Mouse (Mus musculus) forebrain, embryonic 14.5 days (tissue): ENCODE data around the gene Pigs. TPM values are rescaled to one million over a fixed set of nuclear protein-coding genes. Genes with fewer than 3 reads are reported as not detected.

Source experiments
- ATAC-seq: fragments of 200-750 bp; cut with Nextera tagmentation; 2 replicates; pipeline ENCODE4 v1.8.0; 2017; ENCODE audit warnings: mild to moderate bottlenecking, moderate library complexity
- DNase-seq: peaks from one replicate; pipeline ENCODE4 v3.0.0-alpha.2; 2015; ENCODE audit warnings: low spot score
- H3K27ac ChIP-seq: fragments of 300-500 bp; sonication (generic); 2 replicates; pipeline ENCODE4 v1.5.1; 2014; ENCODE audit warnings: low read depth, mild to moderate bottlenecking, control low read depth, low read length, moderate library complexity
- H3K27me3 ChIP-seq: fragments of 300-500 bp; sonication (generic); replicated peaks from 2 replicates; pipeline ENCODE4 v1.6.1; 2014; ENCODE audit warnings: low read length, control low read depth, mixed read lengths; ENCODE audit not compliant: control insufficient read depth, insufficient read depth
- H3K36me3 ChIP-seq: fragments of 300-500 bp; sonication (generic); 2 replicates; pipeline ENCODE4 v1.6.1; 2014; ENCODE audit warnings: low read length, control low read depth; ENCODE audit not compliant: control insufficient read depth, insufficient read depth
- H3K4me1 ChIP-seq: fragments of 300-500 bp; sonication (generic); 2 replicates; pipeline ENCODE4 v1.6.1; 2014; ENCODE audit warnings: antibody characterized with exemption, low read length, control low read depth; ENCODE audit not compliant: control insufficient read depth, insufficient read depth
- H3K4me2 ChIP-seq: fragments of 300-500 bp; sonication (generic); 2 replicates; pipeline ENCODE4 v1.6.1; 2014; ENCODE audit warnings: mild to moderate bottlenecking, control low read depth, low read length
- H3K4me3 ChIP-seq: fragments of 300-500 bp; sonication (generic); 2 replicates; pipeline ENCODE4 v1.5.1; 2014; ENCODE audit warnings: low read depth, low read length, control low read depth
- H3K9ac ChIP-seq: fragments of 300-500 bp; sonication (generic); 2 replicates; pipeline ENCODE4 v1.6.1; 2014; ENCODE audit warnings: mild to moderate bottlenecking, low read length, control low read depth, moderate library complexity
- H3K9me3 ChIP-seq: fragments of 300-500 bp; sonication (generic); replicated peaks from 2 replicates; pipeline ENCODE4 v1.6.1; 2016; ENCODE audit warnings: low read length, control low read depth, mixed read lengths; ENCODE audit not compliant: control insufficient read depth
- WGBS: fragments of 180-500 bp; shearing (Covaris S2); extraction: QIAGEN DNeasy Blood & Tissue Kit; methylation state at CpG from one replicate; pipeline ENCODE4 v1.1.7; 2014; 5-methylcytosine and 5-hydroxymethylcytosine counted together
- polyA plus RNA-seq: library from polyadenylated mRNA; unstranded; fragments of >200 nt; fragmentation: Nextera tagmentation; extraction: Ambion mirVana; gene quantifications from 2 replicates; pipeline ENCODE4 v1.2.1, GENCODE M21; 2014

Gene Pigs
- polyA plus RNA-seq, 1 experiment from 2014 or later: 46.8 TPM

DNA sequence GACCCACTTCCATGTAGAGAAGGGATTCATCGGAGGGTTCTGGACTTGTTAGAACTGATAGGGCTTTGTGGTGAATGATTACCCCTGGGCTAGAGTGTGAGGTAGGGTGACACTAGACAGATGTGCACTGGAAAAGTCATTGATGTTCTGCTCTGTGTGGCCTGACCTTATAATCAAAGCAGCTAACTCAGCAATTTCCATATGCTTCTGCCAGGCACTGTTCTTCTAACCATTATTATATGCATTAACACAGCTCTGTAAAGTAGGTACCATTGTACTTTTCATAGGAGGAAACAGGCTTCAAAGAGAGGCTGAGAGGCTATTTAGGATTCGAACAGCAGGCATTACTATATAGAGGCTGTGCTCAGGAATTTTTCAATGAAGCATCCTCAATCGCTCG, 1.0 kb upstream of the Pigs start:
- no peak overlapping the region for H3K4me3 ChIP-seq
- no peak overlapping the region for H3K4me2 ChIP-seq
- DNase-seq (no peak), ATAC-seq (no peak)
- H3K4me1 ChIP-seq: peaks cover 13% of the 10 kb centered on the region
- H3K9me3 ChIP-seq: no peaks in the 10 kb centered on the region
- H3K9ac ChIP-seq: no peak overlapping the region
- no peaks in the 10 kb centered on the region for H3K27me3 ChIP-seq
- peaks cover 4% of the 10 kb centered on the region for H3K36me3 ChIP-seq
- 94% methylated on average over 4 of the region's 4 CpGs for WGBS
- H3K27ac ChIP-seq: no peak overlapping the region

DNA sequence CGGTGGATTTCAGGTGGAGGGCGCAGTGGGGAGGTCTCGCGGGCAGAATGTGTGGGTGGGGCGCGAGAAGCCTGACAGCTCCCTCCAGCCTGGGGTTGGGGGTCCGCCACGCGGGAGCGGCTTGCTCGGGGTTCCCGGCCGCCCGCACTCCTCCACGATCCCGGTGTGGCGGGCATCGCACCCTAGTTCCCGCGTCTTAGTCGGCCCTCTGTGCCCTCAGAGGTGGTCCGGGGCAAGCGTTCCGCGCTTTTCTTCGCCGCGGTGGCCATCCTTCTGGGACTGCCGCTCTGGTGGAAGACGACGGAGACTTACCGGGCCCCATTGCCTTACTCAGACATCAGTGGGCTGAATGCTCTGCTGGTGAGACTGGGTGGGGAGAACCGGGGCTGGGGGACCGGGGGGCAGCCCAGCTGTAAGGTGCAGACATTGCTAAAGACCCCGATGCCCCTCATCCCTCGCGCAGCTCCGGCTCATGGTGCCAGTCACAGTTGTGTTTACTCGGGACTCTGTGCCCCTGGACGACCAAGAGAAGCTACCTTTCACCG, 369 bp downstream of the Pigs start:
- Histone ChIP-seq H3K9ac (peak overlapping the region; percentile 87), H3K4me1 (peaks cover 5% of the 10 kb centered on the region), H3K36me3 (peaks cover 18% of the 10 kb centered on the region), H3K27me3 (no peaks in the 10 kb centered on the region), H3K9me3 (no peaks in the 10 kb centered on the region), H3K4me3 (peak overlapping the region; percentile 88), H3K27ac (peak overlapping the region; percentile 23; the same call in 1 of the 2 replicates), H3K4me2 (peak overlapping the region; percentile 87)
- DNase-seq: no peak
- WGBS: 1% methylated on average over 38 of the region's 41 CpGs
- peak; percentile 78 for ATAC-seq

DNA sequence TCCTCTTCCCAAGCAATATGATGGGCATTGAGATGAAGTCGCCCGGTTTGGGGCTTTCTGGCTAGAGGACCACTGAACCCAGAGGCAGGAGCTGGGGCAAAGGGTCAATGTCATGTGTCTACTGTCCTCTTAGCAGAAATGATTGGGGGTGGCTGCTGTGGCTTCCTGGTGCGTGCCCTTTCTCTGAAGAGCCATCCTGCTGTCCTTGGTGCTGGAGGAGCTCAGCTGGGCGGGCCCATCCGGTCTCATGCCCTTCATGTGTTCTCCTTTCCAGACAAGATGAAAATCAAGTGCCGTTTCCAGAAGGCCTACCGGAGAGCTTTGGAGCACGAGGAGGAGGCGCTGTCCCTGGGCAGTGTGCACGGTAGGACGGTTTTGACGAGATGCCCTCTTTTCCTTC, 4.5 kb downstream of the Pigs start:
- Histone ChIP-seq H3K9ac (no peak overlapping the region), H3K4me2 (no peak overlapping the region), H3K4me1 (peaks cover 5% of the 10 kb centered on the region), H3K4me3 (no peak overlapping the region), H3K27ac (no peak overlapping the region), H3K9me3 (no peaks in the 10 kb centered on the region), H3K27me3 (no peaks in the 10 kb centered on the region), H3K36me3 (peaks cover 35% of the 10 kb centered on the region)
- WGBS: 96% methylated on average over 12 of the region's 12 CpGs
- no peak for ATAC-seq
- DNase-seq: no peak

DNA sequence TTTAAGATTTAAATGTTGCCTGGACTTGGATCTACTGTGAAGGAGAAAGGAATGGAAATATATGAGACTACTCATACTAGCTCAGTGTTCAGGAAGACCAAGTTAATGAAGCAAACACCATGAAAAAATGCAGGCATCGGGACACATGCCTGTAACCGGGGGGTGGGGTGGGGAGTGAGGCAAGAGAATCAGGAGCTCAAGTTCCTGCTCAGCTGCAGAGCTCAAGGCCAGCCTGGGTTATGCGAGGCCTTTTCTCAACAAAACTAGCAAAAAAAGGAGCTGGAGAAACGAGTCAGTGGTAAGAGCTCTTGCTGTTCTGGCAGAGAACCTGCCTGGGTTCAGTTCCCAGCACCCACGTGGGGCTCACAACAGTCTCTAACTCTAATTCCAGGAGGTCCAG, 5.8 kb downstream of the Pigs start:
- H3K4me1 ChIP-seq: peaks cover 5% of the 10 kb centered on the region

DNA sequence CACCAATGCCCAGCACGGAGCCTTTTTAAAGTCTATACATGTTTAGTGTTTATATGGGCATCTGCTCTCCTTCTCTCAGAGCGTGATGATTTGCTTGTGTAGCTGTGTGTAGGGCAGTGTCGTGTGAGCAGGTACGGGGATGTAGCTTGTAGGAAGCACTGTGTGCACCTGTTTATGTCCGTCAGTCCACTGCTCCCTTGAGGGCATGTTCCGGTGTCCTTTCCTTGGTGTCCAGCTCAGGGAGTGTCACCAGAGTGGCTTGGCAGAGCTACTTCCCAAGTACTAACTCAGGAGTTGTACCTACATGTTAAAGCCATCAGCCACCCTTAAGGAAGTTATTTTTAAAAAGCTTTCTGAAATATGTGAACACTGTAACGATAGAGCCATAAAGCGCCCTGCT, 8.8 kb downstream of the Pigs start:
- Histone ChIP-seq H3K4me3 (no peak overlapping the region), H3K27me3 (no peaks in the 10 kb centered on the region), H3K9ac (no peak overlapping the region), H3K27ac (no peak overlapping the region), H3K36me3 (peaks cover 68% of the 10 kb centered on the region), H3K9me3 (no peaks in the 10 kb centered on the region), H3K4me2 (no peak overlapping the region), H3K4me1 (no peaks in the 10 kb centered on the region)
- ATAC-seq: no peak
- DNase-seq: no peak
- 97% methylated on average over 8 of the region's 8 CpGs for WGBS

More for the DNA sequence above, 5.8 kb downstream of the Pigs start:
- 94% methylated on average over 5 of the region's 5 CpGs for WGBS
- no peak for ATAC-seq
- Histone ChIP-seq H3K4me2 (no peak overlapping the region), H3K27me3 (no peaks in the 10 kb centered on the region), H3K36me3 (peaks cover 43% of the 10 kb centered on the region), H3K9me3 (no peaks in the 10 kb centered on the region), H3K4me3 (no peak overlapping the region), H3K9ac (no peak overlapping the region), H3K27ac (no peak overlapping the region)
- no peak for DNase-seq

DNA sequence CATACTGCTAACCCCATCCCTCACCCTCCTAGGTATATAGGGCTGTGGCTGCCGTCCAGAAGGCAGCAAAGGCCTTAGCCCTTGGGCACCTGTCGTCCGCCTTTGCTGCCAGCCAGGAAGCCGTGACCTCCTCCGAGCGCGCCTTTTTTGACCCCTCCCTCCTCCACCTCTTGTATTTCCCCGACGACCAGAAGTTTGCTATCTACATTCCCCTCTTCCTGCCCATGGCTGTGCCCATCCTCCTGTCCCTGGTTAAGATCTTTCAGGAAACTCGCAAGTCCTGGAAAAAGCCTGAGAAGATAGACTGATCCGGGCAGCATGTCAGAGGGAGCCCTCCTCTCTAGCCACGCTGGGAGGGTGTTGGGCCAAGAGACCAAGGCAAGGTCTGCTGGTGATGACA, 13.5 kb downstream of the Pigs start:
- 87% methylated on average over 12 of the region's 12 CpGs for WGBS
- peaks cover 5% of the 10 kb centered on the region; the same call in 1 of the 2 replicates for H3K4me1 ChIP-seq
- no peak overlapping the region for H3K4me2 ChIP-seq
- H3K4me3 ChIP-seq: no peak overlapping the region
- DNase-seq (no peak), ATAC-seq (no peak)
- no peaks in the 10 kb centered on the region for H3K27me3 ChIP-seq
- peaks cover 40% of the 10 kb centered on the region for H3K36me3 ChIP-seq
- H3K27ac ChIP-seq: no peak overlapping the region
- H3K9ac ChIP-seq: no peak overlapping the region
- H3K9me3 ChIP-seq: no peaks in the 10 kb centered on the region

DNA sequence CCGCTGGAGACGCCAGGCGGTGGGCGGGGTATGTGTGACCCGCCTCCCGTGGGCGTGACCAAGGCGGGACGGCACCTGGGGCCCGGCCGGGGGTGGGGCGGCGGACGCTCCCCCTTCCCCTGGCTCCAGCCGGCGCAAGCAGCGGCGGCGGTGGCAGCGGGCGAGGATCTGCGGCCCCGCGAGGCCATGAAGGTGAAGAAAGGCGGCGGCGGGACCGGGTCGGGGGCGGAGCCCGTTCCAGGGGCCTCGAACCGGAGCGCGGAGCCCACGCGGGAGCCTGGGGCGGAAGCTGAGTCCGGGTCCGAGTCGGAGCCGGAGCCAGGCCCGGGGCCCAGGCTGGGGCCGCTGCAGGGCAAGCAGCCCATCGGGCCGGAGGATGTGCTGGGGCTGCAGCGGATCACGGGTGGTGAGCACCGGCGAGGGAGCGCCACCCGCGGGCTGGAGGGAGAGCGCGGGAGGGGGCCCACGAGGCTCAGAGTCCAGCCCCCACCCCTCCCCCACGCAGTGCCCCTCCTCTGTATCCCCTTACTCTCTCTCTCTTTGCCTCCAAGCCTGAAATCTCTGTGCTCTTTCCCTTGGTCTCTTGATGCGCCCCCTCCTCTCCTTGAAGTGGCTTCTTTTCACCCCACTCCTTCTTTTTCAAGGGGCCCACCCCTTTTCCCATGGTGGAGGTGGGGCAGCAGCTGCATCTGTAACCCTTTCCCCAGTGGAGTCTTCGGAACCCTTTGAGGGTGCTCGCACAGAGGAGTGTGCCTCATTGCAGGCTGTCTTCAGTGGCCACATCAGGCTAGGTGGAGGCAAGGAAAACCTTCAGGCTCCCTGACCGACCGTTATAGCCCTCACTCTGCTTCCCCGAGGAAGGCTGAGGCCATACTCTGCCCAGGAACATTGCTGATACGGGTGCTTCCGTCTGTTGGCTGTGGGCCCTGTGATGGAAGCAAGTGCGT, 15.4 kb downstream of the Pigs start, which contains the start of gene Unc119:
Gene Unc119 (plus strand): TSS at position 102 of the 947 bp plus-strand sequence.
- peak within 1 kb of the TSS; percentile 96 for H3K9ac ChIP-seq
- DNase-seq: peak; percentile 83
- H3K36me3 ChIP-seq: peaks cover 36% of the 10 kb centered on the region
- WGBS: under 1% methylated on average over 60 of the region's 66 CpGs
- no peaks in the 10 kb centered on the region for H3K9me3 ChIP-seq
- H3K27me3 ChIP-seq: no peaks in the 10 kb centered on the region
- peaks cover 5% of the 10 kb centered on the region; the same call in 1 of the 2 replicates for H3K4me1 ChIP-seq
- peak; percentile 88 for ATAC-seq
- H3K4me3 ChIP-seq: peak within 1 kb of the TSS; percentile 94
- H3K4me2 ChIP-seq: peak within 1 kb of the TSS; percentile 62
- peak within 1 kb of the TSS; percentile 85 for H3K27ac ChIP-seq

DNA sequence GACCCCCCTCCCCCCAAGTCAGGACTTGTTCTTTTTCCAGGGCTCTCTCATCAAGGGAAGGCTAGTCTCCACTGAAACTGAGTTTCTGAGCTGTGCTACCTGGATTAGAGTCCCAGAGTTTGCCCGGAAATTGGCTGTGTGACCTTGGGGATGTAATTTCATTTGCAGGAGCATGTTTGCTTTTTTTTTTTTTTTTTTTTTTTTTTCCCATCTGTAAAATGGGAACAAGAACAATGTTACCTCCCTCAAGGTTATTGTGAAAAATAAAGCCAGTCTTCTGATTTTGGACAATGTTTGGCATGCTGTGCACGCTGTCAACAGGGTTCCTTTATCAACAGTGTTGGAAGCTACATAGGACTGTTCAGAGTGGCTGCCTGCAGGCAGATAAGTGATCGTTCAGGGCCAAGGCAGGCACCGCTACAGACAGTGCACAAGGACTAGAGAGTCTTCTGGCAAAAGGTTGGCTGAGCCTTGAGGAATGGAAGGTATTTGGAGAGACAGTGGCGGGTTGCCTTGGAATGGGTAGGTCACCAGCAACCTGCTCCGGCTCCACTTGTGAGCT, 16.2 kb downstream of the Pigs start:
- WGBS: 77% methylated on average over 6 of the region's 6 CpGs

More for the DNA sequence above, 16.2 kb downstream of the Pigs start:
- Histone ChIP-seq H3K9ac (peak overlapping the region; percentile 96; the same call in 1 of the 2 replicates), H3K4me3 (peak overlapping the region; percentile 94), H3K4me2 (peak overlapping the region; percentile 62), H3K4me1 (peaks cover 5% of the 10 kb centered on the region; the same call in 1 of the 2 replicates), H3K9me3 (no peaks in the 10 kb centered on the region), H3K36me3 (peaks cover 31% of the 10 kb centered on the region), H3K27ac (no peak overlapping the region), H3K27me3 (no peaks in the 10 kb centered on the region)
- ATAC-seq: no peak
- no peak for DNase-seq
